Mouse (Mus musculus): ENCODE results near the gene Aaas. TPM values are rescaled to one million over a fixed set of nuclear protein-coding genes. Genes with fewer than 3 reads are reported as not detected.
A peak's percentile ranks its signal among the peaks of the same experiment; 100 is the strongest.

The Aaas gene
- total and polyA plus RNA-seq, 3 experiments, result 10.8 to 22.1 (median 13.2) TPM

- H3K79me2 ChIP-seq (replicated peaks; ENCODE audit: control insufficient read depth, insufficient read depth, low read length), result no peaks in the 10 kb centered on the region
- no peak overlapping the region for H3K4me3 ChIP-seq
- intact Hi-C loops (cut with DNase I), result no loop called here
- no peaks in the 10 kb centered on the region for H3K27me3 ChIP-seq (ENCODE audit: control insufficient read depth, insufficient read depth, low read length)
- no peaks in the 10 kb centered on the region for H3K36me3 ChIP-seq (ENCODE audit: control insufficient read depth, insufficient read depth, low read length)
- no peak overlapping the region for H3K9ac ChIP-seq (ENCODE audit: low read depth, low read length)
- peak; percentile 78 to 82 for DNase-seq
- WGBS, result 30% methylated on average over 10 of the region's 10 CpGs
- TF ChIP-seq EP300 (IDR thresholded peaks at IDR 0.05; ENCODE audit: insufficient read depth, low read depth, low read length), result peak; percentile 43; the same call in 1 of the 2 replicates
- TF ChIP-seq POLR2A (IDR thresholded peaks at IDR 0.05; ENCODE audit: insufficient read depth, low read depth, low read length), result no peak
- no peak for TF ChIP-seq CTCF (IDR thresholded peaks at IDR 0.05)
- H3K4me1 ChIP-seq (ENCODE audit: control insufficient read depth, insufficient read depth, low read length), result peaks cover 5% of the 10 kb centered on the region
- H3K27ac ChIP-seq, result peak overlapping the region; percentile 52
Observed at GRCm38 (mm10) chr15:102310074-102310845, 40.3 kb downstream of the Aaas start.

- Histone ChIP-seq H3K36me3 (ENCODE audit: control insufficient read depth, insufficient read depth, low read length) (no peaks in the 10 kb centered on the region), H3K4me1 (ENCODE audit: control insufficient read depth, insufficient read depth, low read length) (peaks cover 3% of the 10 kb centered on the region), H3K79me2 (replicated peaks; ENCODE audit: control insufficient read depth, insufficient read depth, low read length) (no peaks in the 10 kb centered on the region), H3K9ac (ENCODE audit: low read depth, low read length) (no peak overlapping the region), H3K27ac (no peak overlapping the region), H3K27me3 (ENCODE audit: control insufficient read depth, insufficient read depth, low read length) (no peaks in the 10 kb centered on the region), H3K4me3 (no peak overlapping the region)
- intact Hi-C loops (cut with DNase I), result no loop called here
- 87% methylated on average over 9 of the region's 9 CpGs for WGBS
- no peak for TF ChIP-seq CTCF (IDR thresholded peaks at IDR 0.05)
- no peak for TF ChIP-seq EP300 (IDR thresholded peaks at IDR 0.05; ENCODE audit: insufficient read depth, low read depth, low read length)
- TF ChIP-seq POLR2A (IDR thresholded peaks at IDR 0.05; ENCODE audit: insufficient read depth, low read depth, low read length), result no peak
- DNase-seq, result no peak
Observed at GRCm38 (mm10) chr15:102308717-102309116, 41.9 kb downstream of the Aaas start.

GRCm38 (mm10) chr15:102302542-102302941 lies 48.0 kb downstream of the Aaas start:
- no peaks in the 10 kb centered on the region for H3K27me3 ChIP-seq (ENCODE audit: control insufficient read depth, insufficient read depth, low read length)
- no peak overlapping the region for H3K27ac ChIP-seq
- DNase-seq, result peak in 1 of 2 experiments; percentile 36
- H3K4me1 ChIP-seq (ENCODE audit: control insufficient read depth, insufficient read depth, low read length), result no peaks in the 10 kb centered on the region
- no peak overlapping the region for H3K9ac ChIP-seq (ENCODE audit: low read depth, low read length)
- H3K79me2 ChIP-seq (replicated peaks; ENCODE audit: control insufficient read depth, insufficient read depth, low read length), result no peaks in the 10 kb centered on the region
- 30% methylated on average over 6 of the region's 6 CpGs for WGBS
- no peak overlapping the region for H3K4me3 ChIP-seq
- 0 out of 2 replicates have a peak, but pooled peaks have one; percentile 40 for TF ChIP-seq EP300 (IDR thresholded peaks at IDR 0.05; ENCODE audit: insufficient read depth, low read depth, low read length)
- no peak for TF ChIP-seq POLR2A (IDR thresholded peaks at IDR 0.05; ENCODE audit: insufficient read depth, low read depth, low read length)
- no peak for TF ChIP-seq CTCF (IDR thresholded peaks at IDR 0.05)
- intact Hi-C loops (cut with DNase I), result no loop called here
- no peaks in the 10 kb centered on the region for H3K36me3 ChIP-seq (ENCODE audit: control insufficient read depth, insufficient read depth, low read length)

GRCm38 (mm10) chr15:102296368-102297006 lies 54.1 kb downstream of the Aaas start:
- H3K27me3 ChIP-seq (ENCODE audit: control insufficient read depth, insufficient read depth, low read length), result no peaks in the 10 kb centered on the region

DNA sequence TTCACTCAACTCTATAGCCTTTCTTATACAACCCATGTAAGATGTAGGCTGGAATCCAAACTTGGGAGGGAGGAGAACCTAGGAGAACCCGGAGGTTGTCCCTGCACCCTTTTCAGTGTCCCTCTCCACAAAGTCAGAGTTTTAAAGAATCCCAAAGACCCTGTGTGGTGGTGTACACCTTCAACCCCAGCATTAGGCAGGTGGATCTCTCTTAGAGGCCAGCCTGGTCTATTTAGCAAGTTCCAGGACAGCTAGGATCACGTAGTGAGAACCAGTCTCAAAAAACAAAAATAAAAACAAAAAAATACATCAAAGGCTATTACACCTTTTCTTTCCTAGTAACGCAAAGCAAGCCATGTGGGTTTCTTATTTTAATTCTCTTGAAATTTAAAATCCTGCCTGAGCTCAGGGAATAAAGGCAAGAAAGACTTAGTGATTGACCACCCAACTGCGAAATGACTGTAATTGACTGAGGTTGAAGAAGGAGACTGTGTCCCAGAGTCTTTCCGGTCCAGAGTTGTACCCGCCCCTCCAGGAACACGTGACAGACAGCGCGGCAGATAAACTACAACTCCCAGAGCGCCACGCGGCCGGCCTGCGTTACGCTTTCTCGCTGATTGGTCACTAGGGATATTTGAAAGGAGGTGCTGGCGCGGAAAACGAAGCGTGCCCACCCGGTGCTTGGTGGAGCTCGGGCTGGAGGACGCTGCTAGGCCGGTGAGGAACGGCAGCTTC lies 54.8 kb downstream of the Aaas start, which contains the start of gene Espl1:
Gene Espl1 (plus strand): TSS at position 634 of the 735 bp plus-strand sequence.
- peak; percentile 94 to 95 for DNase-seq
- H3K36me3 ChIP-seq (ENCODE audit: control insufficient read depth, insufficient read depth, low read length), result no peaks in the 10 kb centered on the region
- H3K27ac ChIP-seq, result peak within 1 kb of the TSS; percentile 56
- WGBS, result 4% methylated on average over 25 of the region's 25 CpGs
- H3K4me3 ChIP-seq, result peak within 1 kb of the TSS; percentile 80
- peak within 1 kb of the TSS; percentile 30; the same call in 1 of the 2 replicates for H3K9ac ChIP-seq (ENCODE audit: low read depth, low read length)
- intact Hi-C loops (cut with DNase I), result no loop called here
- H3K4me1 ChIP-seq (ENCODE audit: control insufficient read depth, insufficient read depth, low read length), result peaks cover 2% of the 10 kb centered on the region; the same call in 1 of the 2 replicates
- TF ChIP-seq CTCF (IDR thresholded peaks at IDR 0.05) (no peak), EP300 (IDR thresholded peaks at IDR 0.05; ENCODE audit: insufficient read depth, low read depth, low read length) (peak; percentile 42; the same call in 1 of the 2 replicates), POLR2A (IDR thresholded peaks at IDR 0.05; ENCODE audit: insufficient read depth, low read depth, low read length) (peak; percentile 81)
- H3K79me2 ChIP-seq (replicated peaks; ENCODE audit: control insufficient read depth, insufficient read depth, low read length), result no peaks in the 10 kb centered on the region
- no peaks in the 10 kb centered on the region for H3K27me3 ChIP-seq (ENCODE audit: control insufficient read depth, insufficient read depth, low read length)

More at GRCm38 (mm10) chr15:102296368-102297006, 54.1 kb downstream of the Aaas start:
- intact Hi-C loops (cut with DNase I), result no loop called here
- Histone ChIP-seq H3K27ac (no peak overlapping the region), H3K79me2 (replicated peaks; ENCODE audit: control insufficient read depth, insufficient read depth, low read length) (no peaks in the 10 kb centered on the region), H3K36me3 (ENCODE audit: control insufficient read depth, insufficient read depth, low read length) (no peaks in the 10 kb centered on the region), H3K9ac (ENCODE audit: low read depth, low read length) (peak overlapping the region; percentile 30; the same call in 1 of the 2 replicates), H3K4me1 (ENCODE audit: control insufficient read depth, insufficient read depth, low read length) (peaks cover 2% of the 10 kb centered on the region; the same call in 1 of the 2 replicates), H3K4me3 (peak overlapping the region; percentile 80)
- 6% methylated on average over 24 of the region's 24 CpGs for WGBS
- DNase-seq, result no peak
- TF ChIP-seq POLR2A (IDR thresholded peaks at IDR 0.05; ENCODE audit: insufficient read depth, low read depth, low read length) (no peak), CTCF (IDR thresholded peaks at IDR 0.05) (no peak), EP300 (IDR thresholded peaks at IDR 0.05; ENCODE audit: insufficient read depth, low read depth, low read length) (no peak)

Other genes starting within 250 kb of the Aaas start
- gene Spryd3, start 214.5 kb downstream of the Aaas start, total RNA-seq (2021), result 10 to 100 TPM; 13.4 to 14.2 TPM
- 23.1 and 24.2 TPM in 2 replicates for gene Spryd3, start 214.5 kb downstream of the Aaas start, polyA plus RNA-seq (2012; rRNA removed)
- 10 to 100 TPM; 28.9 to 31.7 TPM for gene Igfbp6, start 206.4 kb downstream of the Aaas start, total RNA-seq (2021)
- gene Igfbp6, start 206.4 kb downstream of the Aaas start, polyA plus RNA-seq (2012; rRNA removed), result 47.6 and 56.1 TPM in 2 replicates
- gene Soat2, start 200.2 kb downstream of the Aaas start, total RNA-seq (2021), result under 1 TPM in 1 of 2 experiments, not detected in 1; 0.09 TPM
- 0.12 and 0.16 TPM in 2 replicates for gene Soat2, start 200.2 kb downstream of the Aaas start, polyA plus RNA-seq (2012; rRNA removed)
- 10 to 100 TPM; 31.6 to 32.8 TPM for gene Zfp740, start 147.5 kb downstream of the Aaas start, total RNA-seq (2021)
- gene Zfp740, start 147.5 kb downstream of the Aaas start, polyA plus RNA-seq (2012; rRNA removed), result 16.2 and 29.9 TPM in 2 replicates
- gene Csad, start 146.0 kb downstream of the Aaas start, total RNA-seq (2021), result 10 to 100 TPM; 13.1 to 15.6 TPM
- 33.4 and 42.1 TPM in 2 replicates for gene Csad, start 146.0 kb downstream of the Aaas start, polyA plus RNA-seq (2012; rRNA removed)
- 1 to 10 TPM; 1.5 to 2.0 TPM for gene Itgb7, start 118.8 kb downstream of the Aaas start, total RNA-seq (2021)
- 2.4 and 4.6 TPM in 2 replicates for gene Itgb7, start 118.8 kb downstream of the Aaas start, polyA plus RNA-seq (2012; rRNA removed)
- gene Rarg, start 93.3 kb downstream of the Aaas start, total RNA-seq (2021), result 10 to 100 TPM; 18.1 to 20.3 TPM
- 19.9 and 26.9 TPM in 2 replicates for gene Rarg, start 93.3 kb downstream of the Aaas start, polyA plus RNA-seq (2012; rRNA removed)
- gene Gm9918, start 80.2 kb downstream of the Aaas start, total RNA-seq (2021), result not detected
- gene Gm9918, start 80.2 kb downstream of the Aaas start, polyA plus RNA-seq (2012; rRNA removed), result 0.06 TPM in 1 of 2 replicates, not detected in the other
- 10 to 100 TPM; 17.0 to 19.4 TPM for gene Mfsd5, start 71.3 kb downstream of the Aaas start, total RNA-seq (2021)
- 37.8 and 47.9 TPM in 2 replicates for gene Mfsd5, start 71.3 kb downstream of the Aaas start, polyA plus RNA-seq (2012; rRNA removed)
- gene Espl1, start 54.5 kb downstream of the Aaas start, total RNA-seq (2021), result 1 to 10 TPM; 1.0 to 1.4 TPM
- 1.6 and 2.4 TPM in 2 replicates for gene Espl1, start 54.5 kb downstream of the Aaas start, polyA plus RNA-seq (2012; rRNA removed)
- 100 to 1,000 TPM; 287 to 351 TPM for gene Pfdn5, start 24.7 kb downstream of the Aaas start, total RNA-seq (2021)
- 82.0 and 160 TPM in 2 replicates for gene Pfdn5, start 24.7 kb downstream of the Aaas start, polyA plus RNA-seq (2012; rRNA removed)
- 10 to 100 TPM; 19.0 to 24.1 TPM for gene Myg1, start 19.1 kb downstream of the Aaas start, total RNA-seq (2021)
- 27.8 and 36.7 TPM in 2 replicates for gene Myg1, start 19.1 kb downstream of the Aaas start, polyA plus RNA-seq (2012; rRNA removed)
- not detected for gene Sp7, start 16.4 kb upstream of the Aaas start, total RNA-seq (2021)
- 0.06 TPM in 1 of 2 replicates, not detected in the other for gene Sp7, start 16.4 kb upstream of the Aaas start, polyA plus RNA-seq (2012; rRNA removed)
- 10 to 100 TPM; 36.5 to 41.5 TPM for gene Sp1, start 55.4 kb upstream of the Aaas start, total RNA-seq (2021)
- 9.6 and 17.3 TPM in 2 replicates for gene Sp1, start 55.4 kb upstream of the Aaas start, polyA plus RNA-seq (2012; rRNA removed)
- under 1 TPM; 0.36 to 0.60 TPM for gene Amhr2, start 94.6 kb upstream of the Aaas start, total RNA-seq (2021)
- 0.31 and 0.44 TPM in 2 replicates for gene Amhr2, start 94.6 kb upstream of the Aaas start, polyA plus RNA-seq (2012; rRNA removed)
- gene Prr13, start 108.3 kb upstream of the Aaas start, total RNA-seq (2021), result 10 to 100 TPM; 22.8 to 23.2 TPM
- 75.5 and 78.4 TPM in 2 replicates for gene Prr13, start 108.3 kb upstream of the Aaas start, polyA plus RNA-seq (2012; rRNA removed)
- gene Pcbp2, start 119.8 kb upstream of the Aaas start, total RNA-seq (2021), result 100 to 1,000 TPM; 442 to 494 TPM
- gene Pcbp2, start 119.8 kb upstream of the Aaas start, polyA plus RNA-seq (2012; rRNA removed), result 384 and 453 TPM in 2 replicates
- not detected for gene Gm10337, start 153.0 kb upstream of the Aaas start, total RNA-seq (2021)
- gene Gm10337, start 153.0 kb upstream of the Aaas start, polyA plus RNA-seq (2012; rRNA removed), result not detected in 2 replicates
- 1 to 10 TPM; 2.1 to 2.4 TPM for gene Map3k12, start 166.3 kb upstream of the Aaas start, total RNA-seq (2021)
- gene Map3k12, start 166.3 kb upstream of the Aaas start, polyA plus RNA-seq (2012; rRNA removed), result 4.1 and 5.5 TPM in 2 replicates
- gene Tarbp2, start 167.4 kb upstream of the Aaas start, total RNA-seq (2021), result 10 to 100 TPM; 37.4 to 43.6 TPM
- gene Tarbp2, start 167.4 kb upstream of the Aaas start, polyA plus RNA-seq (2012; rRNA removed), result 79.2 and 85.0 TPM in 2 replicates
- 1 to 10 TPM in 1 of 2 experiments, under 1 TPM in 1; 0.50 to 1.4 TPM for gene Npff, start 174.2 kb upstream of the Aaas start, total RNA-seq (2021)
- gene Npff, start 174.2 kb upstream of the Aaas start, polyA plus RNA-seq (2012; rRNA removed), result 5.1 and 6.3 TPM in 2 replicates